Mouse (Mus musculus): ENCODE data around the gene Apol6. TPM values are rescaled to one million over a fixed set of nuclear protein-coding genes. Genes with fewer than 3 reads are reported as not detected.

Gene Apol6
- total and polyA plus RNA-seq, 3 experiments, result not detected

GRCm38 (mm10) chr15:77080684-77081254 is 36.2 kb downstream of the Apol6 start:
- no peaks in the 10 kb centered on the region for H3K27me3 ChIP-seq (ENCODE audit: control insufficient read depth in 1 of 2, insufficient read depth in 2 of 2, low read length in 2 of 2)
- H3K27ac ChIP-seq (ENCODE audit: control insufficient read depth, low read depth, low read length), result no peak overlapping the region
- H3K79me2 ChIP-seq (ENCODE audit: control insufficient read depth, insufficient read depth, low read length, poor library complexity), result no peaks in the 10 kb centered on the region
- H3K4me1 ChIP-seq (ENCODE audit: control insufficient read depth in 1 of 2, insufficient read depth in 2 of 2, low read length in 2 of 2), result no peaks in the 10 kb centered on the region
- H3K9ac ChIP-seq (ENCODE audit: control insufficient read depth, low read depth, low read length, poor library complexity, severe bottlenecking), result no peak overlapping the region
- DNase-seq (ENCODE audit: low read depth, low spot score), result no peak
- no peaks in the 10 kb centered on the region for H3K9me3 ChIP-seq (replicated peaks; ENCODE audit: insufficient read depth, low read length)
- no peak for TF ChIP-seq ELF1 (IDR thresholded peaks at IDR 0.05; ENCODE audit: low read depth, low read length)
- TF ChIP-seq KAT2A (conservative IDR thresholded peaks at IDR 0.05; ENCODE audit: low read depth, low read length), result no peak
- no peak for TF ChIP-seq BHLHE40 (IDR thresholded peaks at IDR 0.05; ENCODE audit: borderline replicate concordance, low read depth, low read length)
- TF ChIP-seq POLR2AphosphoS5 (IDR thresholded peaks at IDR 0.05; ENCODE audit: borderline replicate concordance, low read depth, low read length), result no peak
- H3K4me3 ChIP-seq (ENCODE audit: control insufficient read depth in 1 of 2, insufficient read depth in 1 of 2, low read depth in 2 of 2, low read length in 2 of 2), result no peak overlapping the region
- H3K36me3 ChIP-seq (ENCODE audit: control insufficient read depth in 1 of 2, insufficient read depth in 2 of 2, low read length in 2 of 2), result no peaks in the 10 kb centered on the region

- TF ChIP-seq ZMIZ1 (IDR thresholded peaks at IDR 0.05; ENCODE audit: low read depth, low read length) (no peak), RCOR1 (IDR thresholded peaks at IDR 0.05; ENCODE audit: low read depth, low read length) (no peak), MYC (IDR thresholded peaks at IDR 0.05; ENCODE audit: low read depth, low read length) (no peak), TAL1 (IDR thresholded peaks at IDR 0.05; ENCODE audit: low read length) (no peak), TCF12 (IDR thresholded peaks at IDR 0.05; ENCODE audit: low read depth, low read length) (no peak)
- H3K27ac ChIP-seq (ENCODE audit: control insufficient read depth, low read depth, low read length), result no peak overlapping the region
- H3K4me3 ChIP-seq (ENCODE audit: control insufficient read depth in 1 of 2, insufficient read depth in 1 of 2, low read depth in 2 of 2, low read length in 2 of 2), result no peak overlapping the region
- no peak overlapping the region for H3K9ac ChIP-seq (ENCODE audit: control insufficient read depth, low read depth, low read length, poor library complexity, severe bottlenecking)
- no peaks in the 10 kb centered on the region for H3K36me3 ChIP-seq (ENCODE audit: control insufficient read depth in 1 of 2, insufficient read depth in 2 of 2, low read length in 2 of 2)
- H3K9me3 ChIP-seq (replicated peaks; ENCODE audit: insufficient read depth, low read length), result no peaks in the 10 kb centered on the region
- H3K79me2 ChIP-seq (ENCODE audit: control insufficient read depth, insufficient read depth, low read length, poor library complexity), result no peaks in the 10 kb centered on the region
- H3K27me3 ChIP-seq (ENCODE audit: control insufficient read depth in 1 of 2, insufficient read depth in 2 of 2, low read length in 2 of 2), result no peaks in the 10 kb centered on the region
- no peak for DNase-seq (ENCODE audit: low read depth, low spot score)
- no peaks in the 10 kb centered on the region for H3K4me1 ChIP-seq (ENCODE audit: control insufficient read depth in 1 of 2, insufficient read depth in 2 of 2, low read length in 2 of 2)
Measured at GRCm38 (mm10) chr15:77081454-77081853, 36.9 kb downstream of the Apol6 start.

GRCm38 (mm10) chr15:77085818-77086217 is 41.3 kb downstream of the Apol6 start:
- TF ChIP-seq RAD21 (IDR thresholded peaks at IDR 0.05; ENCODE audit: low read depth, low read length) (no peak), EP300 (IDR thresholded peaks at IDR 0.05; ENCODE audit: low read depth in 1 of 2, low read length in 2 of 2) (no peak), SIN3A (IDR thresholded peaks at IDR 0.05; ENCODE audit: low read length) (no peak), CTCF (IDR thresholded peaks at IDR 0.05 in 2 of 3, conservative IDR thresholded peaks at IDR 0.05 in 1 of 3; ENCODE audit: control insufficient read depth in 1 of 3, insufficient read depth in 1 of 3, low read depth in 2 of 3, low read length in 3 of 3, poor library complexity in 1 of 3, severe bottlenecking in 1 of 3) (no peak), ZMIZ1 (IDR thresholded peaks at IDR 0.05; ENCODE audit: low read depth, low read length) (no peak), HCFC1 (IDR thresholded peaks at IDR 0.05; ENCODE audit: low read depth, low read length) (no peak), SMC3 (IDR thresholded peaks at IDR 0.05; ENCODE audit: low read depth, low read length) (no peak), BHLHE40 (IDR thresholded peaks at IDR 0.05; ENCODE audit: borderline replicate concordance, low read depth, low read length) (no peak), ELF1 (IDR thresholded peaks at IDR 0.05; ENCODE audit: low read depth, low read length) (no peak), JUND (IDR thresholded peaks at IDR 0.05; ENCODE audit: low read depth, low read length) (no peak)
- no peaks in the 10 kb centered on the region for H3K4me1 ChIP-seq (ENCODE audit: control insufficient read depth in 1 of 2, insufficient read depth in 2 of 2, low read length in 2 of 2)
- DNase-seq (ENCODE audit: low read depth, low spot score), result no peak
- H3K4me3 ChIP-seq (ENCODE audit: control insufficient read depth in 1 of 2, insufficient read depth in 1 of 2, low read depth in 2 of 2, low read length in 2 of 2), result no peak overlapping the region
- no peaks in the 10 kb centered on the region for H3K36me3 ChIP-seq (ENCODE audit: control insufficient read depth in 1 of 2, insufficient read depth in 2 of 2, low read length in 2 of 2)
- H3K9ac ChIP-seq (ENCODE audit: control insufficient read depth, low read depth, low read length, poor library complexity, severe bottlenecking), result no peak overlapping the region
- H3K27ac ChIP-seq (ENCODE audit: control insufficient read depth, low read depth, low read length), result no peak overlapping the region
- H3K79me2 ChIP-seq (ENCODE audit: control insufficient read depth, insufficient read depth, low read length, poor library complexity), result no peaks in the 10 kb centered on the region
- H3K27me3 ChIP-seq (ENCODE audit: control insufficient read depth in 1 of 2, insufficient read depth in 2 of 2, low read length in 2 of 2), result no peaks in the 10 kb centered on the region
- no peaks in the 10 kb centered on the region for H3K9me3 ChIP-seq (replicated peaks; ENCODE audit: insufficient read depth, low read length)

Measured in MEL (cell line).